Mouse (Mus musculus): ENCODE results near the gene Grm6. TPM values are rescaled to one million over a fixed set of nuclear protein-coding genes. Genes with fewer than 3 reads are reported as not detected.
A peak's percentile ranks its signal among the peaks of the same experiment; 100 is the strongest.

The Grm6 gene
- not detected for polyA plus RNA-seq (2017; shearing (Covaris generic))

- no peak for ATAC-seq
These were observed at the start of gene Grm6 for GRCm38 (mm10) chr11:50850177-50850735. Gene Grm6 (plus strand): TSS chr11:50850685.

GRCm38 (mm10) chr11:50814233-50814632, 36.3 kb upstream of the Grm6 start:
- no peak for ATAC-seq

GRCm38 (mm10) chr11:50826214-50826613, 24.3 kb upstream of the Grm6 start:
- ATAC-seq = no peak

- peak; percentile 92 for ATAC-seq
These were observed 23.2 kb upstream of the Grm6 start, which contains the start of gene Zfp354c for GRCm38 (mm10) chr11:50827010-50827953. Gene Zfp354c (minus strand): TSS chr11:50827724.

GRCm38 (mm10) chr11:50835727-50836126, 14.8 kb upstream of the Grm6 start:
- peak; percentile 69 for ATAC-seq

- peak; percentile 46 for ATAC-seq
These were observed 9.3 kb upstream of the Grm6 start, which contains the start of gene Zfp879 for GRCm38 (mm10) chr11:50841023-50841735. Gene Zfp879 (minus strand): TSS chr11:50841552.

GRCm38 (mm10) chr11:50845951-50846350, 4.5 kb upstream of the Grm6 start:
- ATAC-seq = no peak

- ATAC-seq = no peak
These were observed 3.4 kb upstream of the Grm6 start for GRCm38 (mm10) chr11:50847047-50847446.

- no peak for ATAC-seq
These were observed 1.9 kb upstream of the Grm6 start for GRCm38 (mm10) chr11:50848520-50849137.

GRCm38 (mm10) chr11:50849310-50849709, 1.2 kb upstream of the Grm6 start:
- no peak for ATAC-seq

- no peak for ATAC-seq
These were observed 610 bp downstream of the Grm6 start for GRCm38 (mm10) chr11:50850989-50851601.

GRCm38 (mm10) chr11:50878641-50879040, 28.2 kb downstream of the Grm6 start:
- ATAC-seq = no peak

- ATAC-seq = no peak
These were observed 33.3 kb downstream of the Grm6 start for GRCm38 (mm10) chr11:50883756-50884155.

GRCm38 (mm10) chr11:50886231-50886932, 35.9 kb downstream of the Grm6 start:
- no peak for ATAC-seq

GRCm38 (mm10) chr11:50886933-50887293, 36.4 kb downstream of the Grm6 start:
- ATAC-seq = no peak

- no peak for ATAC-seq
These were observed 37.1 kb downstream of the Grm6 start, which contains the start of gene Zfp454 for GRCm38 (mm10) chr11:50887390-50888128. Gene Zfp454 (minus strand): TSS chr11:50887651.

GRCm38 (mm10) chr11:50892441-50892840, 42.0 kb downstream of the Grm6 start:
- no peak for ATAC-seq

- no peak for ATAC-seq
These were observed 46.9 kb downstream of the Grm6 start for GRCm38 (mm10) chr11:50897359-50897758.

GRCm38 (mm10) chr11:50908136-50908535, 57.7 kb downstream of the Grm6 start:
- no peak for ATAC-seq

GRCm38 (mm10) chr11:50913301-50913700, 62.8 kb downstream of the Grm6 start:
- ATAC-seq = no peak

GRCm38 (mm10) chr11:50914461-50914860, 64.0 kb downstream of the Grm6 start:
- ATAC-seq = no peak
